Mouse (Mus musculus) midbrain, embryonic 13.5 days (tissue): Measurements from ENCODE around the gene Taf12. TPM values are rescaled to one million over a fixed set of nuclear protein-coding genes. Genes with fewer than 3 reads are reported as not detected.
"Not testable (repeated sequence)": the region's sequence is repeated elsewhere in the genome, so short reads cannot be mapped to it uniquely, and the experiment has no call there.

Experiments
- ATAC-seq: fragments of 200-750 bp; cut with Nextera tagmentation; 2 replicates; pipeline ENCODE4 v1.8.0; 2017; ENCODE audit warnings: mild to moderate bottlenecking, moderate TSS enrichment, moderate library complexity
- H3K27ac ChIP-seq: fragments of 300-500 bp; sonication (generic); 2 replicates; pipeline ENCODE4 v1.5.1; 2015; ENCODE audit warnings: inconsistent platforms, mild to moderate bottlenecking, moderate library complexity
- H3K27me3 ChIP-seq: fragments of 300-500 bp; sonication (generic); 2 replicates; pipeline ENCODE4 v1.6.1; 2015; ENCODE audit warnings: mild to moderate bottlenecking, inconsistent platforms
- H3K36me3 ChIP-seq: fragments of 300-500 bp; sonication (generic); 2 replicates; pipeline ENCODE4 v1.6.1; 2015; ENCODE audit warnings: mild to moderate bottlenecking, inconsistent platforms
- H3K4me1 ChIP-seq: fragments of 300-500 bp; sonication (generic); replicated peaks from 2 replicates; pipeline ENCODE4 v1.6.1; 2015; ENCODE audit warnings: inconsistent platforms
- H3K4me2 ChIP-seq: fragments of 300-500 bp; sonication (generic); replicated peaks from 2 replicates; pipeline ENCODE4 v1.6.1; 2015; ENCODE audit warnings: moderate library complexity, mild to moderate bottlenecking, inconsistent platforms
- H3K4me3 ChIP-seq: fragments of 300-500 bp; sonication (generic); replicated peaks from 2 replicates; pipeline ENCODE4 v1.5.1; 2015; ENCODE audit warnings: mild to moderate bottlenecking, inconsistent platforms
- H3K9ac ChIP-seq: fragments of 300-500 bp; sonication (generic); replicated peaks from 2 replicates; pipeline ENCODE4 v1.6.1; 2015; ENCODE audit warnings: mild to moderate bottlenecking, inconsistent platforms
- H3K9me3 ChIP-seq: fragments of 300-500 bp; sonication (generic); 2 replicates; pipeline ENCODE4 v1.6.1; 2016; ENCODE audit warnings: mild to moderate bottlenecking, inconsistent platforms
- WGBS: fragments of 180-500 bp; shearing (Covaris S2); methylation state at CpG from one replicate; pipeline ENCODE4 v1.1.7; 2015; 5-methylcytosine and 5-hydroxymethylcytosine counted together
- polyA plus RNA-seq: library from polyadenylated mRNA; unstranded; fragments of >200 nt; fragmentation: Nextera tagmentation; extraction: Ambion mirVana; gene quantifications from 2 replicates; pipeline ENCODE4 v1.2.1, GENCODE M21; 2015

Gene Taf12
- polyA plus RNA-seq, 1 experiment from 2014 or later = 53.6 TPM

DNA sequence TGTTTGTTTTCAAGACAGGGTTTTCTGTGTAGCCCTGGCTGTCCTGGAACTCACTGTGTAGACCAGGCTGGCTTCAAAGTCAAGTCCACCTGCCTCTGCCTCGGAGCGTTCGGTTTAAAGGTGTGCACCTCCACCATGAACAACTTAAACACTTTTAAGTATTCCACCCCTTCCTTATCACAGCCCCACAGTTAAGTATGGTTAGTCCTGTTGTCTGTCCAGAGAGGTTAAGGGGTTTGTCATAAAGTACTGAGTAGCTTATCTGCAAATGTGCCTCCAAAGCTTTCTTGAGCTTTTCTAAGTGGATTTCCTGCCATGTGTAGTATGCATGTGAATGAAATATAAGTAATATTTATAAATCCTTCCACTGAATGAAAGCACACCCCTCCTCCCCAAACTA, 1.8 kb downstream of the Taf12 start:
- Histone ChIP-seq H3K9ac (no peak overlapping the region), H3K4me3 (0 out of 2 replicates have a peak overlapping the region, but pooled peaks have one; percentile 2), H3K4me1 (peaks cover 23% of the 10 kb centered on the region), H3K27me3 (no peaks in the 10 kb centered on the region), H3K9me3 (no peaks in the 10 kb centered on the region), H3K4me2 (0 out of 2 replicates have a peak overlapping the region, but pooled peaks have one; percentile 11), H3K27ac (no peak overlapping the region), H3K36me3 (0 out of 2 replicates have a peak, but pooled peaks cover 3% of the 10 kb centered on the region)
- ATAC-seq = no peak
- 96% methylated on average over 3 of the region's 3 CpGs for WGBS

DNA sequence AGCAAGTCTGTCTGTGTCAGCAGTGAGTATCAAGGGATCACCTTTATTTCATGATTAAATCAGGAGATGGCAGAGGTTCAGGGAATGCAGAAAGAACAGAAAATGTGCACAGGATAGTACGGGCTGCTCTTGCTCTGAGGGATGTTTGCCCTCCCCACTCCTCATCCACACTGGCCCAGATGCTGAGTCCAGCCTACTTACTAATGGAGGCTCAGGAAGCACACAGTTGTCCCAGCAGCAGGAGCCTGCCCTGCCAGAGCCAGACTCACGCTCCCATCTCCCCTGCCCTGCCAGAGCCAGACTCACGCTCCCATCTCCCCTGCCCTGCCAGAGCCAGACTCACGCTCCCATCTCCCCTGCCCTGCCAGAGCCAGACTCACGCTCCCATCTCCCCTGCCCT, 14.7 kb downstream of the Taf12 start:
- WGBS = 100% methylated on average over 2 of the region's 5 CpGs
- not testable (repeated sequence) for H3K4me2 ChIP-seq, H3K9ac ChIP-seq, H3K4me1 ChIP-seq, H3K27ac ChIP-seq, H3K27me3 ChIP-seq, ATAC-seq, H3K4me3 ChIP-seq, H3K9me3 ChIP-seq
- peaks cover 68% of the 10 kb centered on the region for H3K36me3 ChIP-seq

DNA sequence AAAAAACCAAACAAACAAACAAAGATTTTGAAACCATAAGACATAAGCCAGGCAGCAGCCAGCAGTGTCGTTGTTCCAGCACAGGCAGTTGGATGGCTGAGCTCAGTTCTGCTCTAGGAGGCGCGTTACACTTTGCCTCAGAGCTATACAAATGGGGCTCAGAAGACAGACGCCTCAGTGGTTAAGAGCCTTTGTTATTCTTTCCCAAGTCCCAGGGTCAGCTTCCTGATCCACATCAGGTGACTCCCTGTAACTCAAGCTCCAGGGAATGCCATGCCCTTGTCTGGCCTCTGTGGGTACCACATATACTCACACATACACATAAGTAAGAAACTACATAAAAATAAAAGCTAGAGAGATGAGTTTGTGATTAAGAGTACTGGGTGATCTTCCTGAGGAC, 16.9 kb downstream of the Taf12 start:
- no peak overlapping the region for H3K4me2 ChIP-seq
- no peak for ATAC-seq
- no peak overlapping the region for H3K27ac ChIP-seq
- no peak overlapping the region for H3K9ac ChIP-seq
- peaks cover 61% of the 10 kb centered on the region for H3K36me3 ChIP-seq
- no peaks in the 10 kb centered on the region for H3K9me3 ChIP-seq
- H3K27me3 ChIP-seq = no peaks in the 10 kb centered on the region
- WGBS = 92% methylated on average over 4 of the region's 4 CpGs
- H3K4me1 ChIP-seq = no peaks in the 10 kb centered on the region
- no peak overlapping the region for H3K4me3 ChIP-seq

DNA sequence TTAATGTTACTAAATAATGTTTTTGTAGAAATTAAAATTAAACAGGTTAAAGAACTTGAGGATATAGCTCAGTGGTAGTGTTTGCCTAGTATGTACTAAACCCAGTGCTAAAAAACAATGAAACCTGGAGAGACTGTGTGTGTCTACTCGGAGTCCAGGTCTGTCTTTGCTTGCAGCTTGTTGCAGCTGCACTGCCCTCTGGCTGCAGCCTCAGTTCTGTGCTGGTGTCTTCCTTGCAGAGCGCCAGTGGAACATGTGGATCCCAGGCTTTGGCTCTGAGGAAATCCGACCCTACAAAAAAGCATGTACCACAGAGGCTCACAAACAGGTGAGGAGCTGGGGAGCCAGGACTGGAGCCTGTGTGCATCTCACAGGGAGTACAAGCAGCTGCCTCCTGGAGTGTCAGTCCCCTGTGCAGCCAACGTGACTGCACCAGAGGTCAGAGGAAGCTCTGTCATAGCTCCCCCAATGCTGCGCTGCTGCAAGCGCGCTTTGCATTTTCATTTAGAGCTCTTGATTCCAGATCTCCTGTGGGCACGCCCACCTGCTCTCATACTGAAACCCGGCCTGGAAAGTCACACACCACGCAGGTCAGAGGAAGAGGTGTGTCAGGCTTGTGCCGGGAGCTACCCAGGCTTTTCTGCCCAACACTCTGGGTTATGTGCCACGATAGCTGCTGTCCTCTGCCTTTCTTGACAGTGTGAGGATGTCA, 17.6 kb downstream of the Taf12 start:
- 86% methylated on average over 12 of the region's 12 CpGs for WGBS
- H3K4me1 ChIP-seq = no peaks in the 10 kb centered on the region
- no peaks in the 10 kb centered on the region for H3K27me3 ChIP-seq
- H3K36me3 ChIP-seq = peaks cover 56% of the 10 kb centered on the region
- H3K4me2 ChIP-seq = no peak overlapping the region
- no peaks in the 10 kb centered on the region for H3K9me3 ChIP-seq
- H3K27ac ChIP-seq = no peak overlapping the region
- no peak overlapping the region for H3K9ac ChIP-seq
- H3K4me3 ChIP-seq = no peak overlapping the region
- no peak for ATAC-seq

GRCm38 (mm10) chr4:132292988-132293387, 18.8 kb downstream of the Taf12 start:
- peaks cover 49% of the 10 kb centered on the region for H3K36me3 ChIP-seq
- no peaks in the 10 kb centered on the region for H3K27me3 ChIP-seq
- 34% methylated on average over 4 of the region's 4 CpGs for WGBS
- H3K9ac ChIP-seq = no peak overlapping the region
- H3K4me2 ChIP-seq = no peak overlapping the region
- H3K4me3 ChIP-seq = no peak overlapping the region
- no peaks in the 10 kb centered on the region for H3K9me3 ChIP-seq
- no peak overlapping the region for H3K27ac ChIP-seq
- H3K4me1 ChIP-seq = no peaks in the 10 kb centered on the region
- ATAC-seq = no peak

DNA sequence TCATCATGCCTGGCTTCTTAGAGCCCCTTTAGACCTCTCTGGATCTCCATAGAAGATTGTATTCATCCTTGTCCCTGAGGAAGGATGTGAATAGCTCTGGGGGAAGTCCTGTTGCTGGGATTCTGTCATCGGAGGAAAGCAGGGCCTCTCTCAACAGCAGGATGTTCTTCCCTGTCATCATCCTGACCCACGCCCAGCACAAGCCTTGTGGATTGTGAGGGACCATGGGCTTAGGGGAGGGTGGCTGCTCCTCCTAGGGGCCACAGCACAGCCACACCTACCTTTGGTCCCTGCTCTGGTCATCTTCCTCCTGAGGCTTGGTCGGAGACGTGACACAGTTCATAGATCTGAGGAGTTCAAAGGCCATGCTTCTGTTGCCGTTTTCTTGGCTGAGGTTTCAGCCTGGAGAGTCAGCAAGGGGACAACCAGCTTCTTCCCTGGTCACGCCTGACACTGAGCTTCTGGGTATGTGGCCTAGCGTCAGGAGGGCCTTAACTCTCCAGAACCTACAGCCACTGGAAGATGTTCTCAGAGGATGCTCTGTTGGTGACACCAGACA, 19.6 kb downstream of the Taf12 start:
- H3K36me3 ChIP-seq = peaks cover 49% of the 10 kb centered on the region
- H3K4me1 ChIP-seq = no peaks in the 10 kb centered on the region
- no peak overlapping the region for H3K4me2 ChIP-seq
- H3K9me3 ChIP-seq = no peaks in the 10 kb centered on the region
- no peak for ATAC-seq
- H3K27ac ChIP-seq = no peak overlapping the region
- 87% methylated on average over 7 of the region's 7 CpGs for WGBS
- H3K27me3 ChIP-seq = no peaks in the 10 kb centered on the region
- no peak overlapping the region for H3K4me3 ChIP-seq
- H3K9ac ChIP-seq = no peak overlapping the region

- no peak overlapping the region for H3K4me2 ChIP-seq
- H3K36me3 ChIP-seq = peaks cover 39% of the 10 kb centered on the region
- H3K4me3 ChIP-seq = no peak overlapping the region
- H3K4me1 ChIP-seq = no peaks in the 10 kb centered on the region
- no peaks in the 10 kb centered on the region for H3K27me3 ChIP-seq
- ATAC-seq = no peak
- no peaks in the 10 kb centered on the region for H3K9me3 ChIP-seq
- H3K9ac ChIP-seq = no peak overlapping the region
- no peak overlapping the region for H3K27ac ChIP-seq
- WGBS = 44% methylated on average over 8 of the region's 8 CpGs
Observed at GRCm38 (mm10) chr4:132295696-132296390, 21.7 kb downstream of the Taf12 start.

DNA sequence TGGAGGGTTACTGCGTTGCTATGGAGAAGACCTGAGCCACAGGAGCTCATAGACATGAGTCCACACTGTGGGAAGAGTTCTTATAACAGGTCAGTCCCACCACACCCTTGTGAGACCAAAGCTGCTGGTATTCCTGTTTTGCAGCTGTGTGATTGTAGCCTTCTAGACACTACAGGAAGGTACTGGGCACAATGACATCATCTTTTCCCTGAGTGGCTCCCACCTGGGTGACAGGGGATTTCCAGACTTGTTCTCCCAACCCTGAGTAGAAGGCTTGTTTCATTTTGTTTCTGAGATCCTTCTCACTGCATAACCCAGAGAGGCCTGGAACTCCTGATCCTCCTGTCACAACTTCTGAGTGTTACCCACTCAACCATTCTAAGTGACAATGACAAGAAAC, 25.7 kb downstream of the Taf12 start:
- no peaks in the 10 kb centered on the region for H3K27me3 ChIP-seq
- H3K9ac ChIP-seq = no peak overlapping the region
- peaks cover 2% of the 10 kb centered on the region for H3K36me3 ChIP-seq
- no peak overlapping the region for H3K27ac ChIP-seq
- no peaks in the 10 kb centered on the region for H3K9me3 ChIP-seq
- no peak overlapping the region for H3K4me3 ChIP-seq
- WGBS = 89% methylated on average over 1 of the region's 1 CpGs
- peaks cover 6% of the 10 kb centered on the region; the same call in 1 of the 2 replicates for H3K4me1 ChIP-seq
- ATAC-seq = no peak
- H3K4me2 ChIP-seq = no peak overlapping the region

- no peak overlapping the region for H3K4me2 ChIP-seq
- no peak overlapping the region for H3K27ac ChIP-seq
- H3K4me3 ChIP-seq = no peak overlapping the region
- 91% methylated on average over 6 of the region's 6 CpGs for WGBS
- peaks cover 6% of the 10 kb centered on the region; the same call in 1 of the 2 replicates for H3K4me1 ChIP-seq
- no peak overlapping the region for H3K9ac ChIP-seq
- H3K9me3 ChIP-seq = no peaks in the 10 kb centered on the region
- no peak for ATAC-seq
- H3K36me3 ChIP-seq = no peaks in the 10 kb centered on the region
- H3K27me3 ChIP-seq = no peaks in the 10 kb centered on the region
Observed at GRCm38 (mm10) chr4:132301486-132301885, 27.3 kb downstream of the Taf12 start.

DNA sequence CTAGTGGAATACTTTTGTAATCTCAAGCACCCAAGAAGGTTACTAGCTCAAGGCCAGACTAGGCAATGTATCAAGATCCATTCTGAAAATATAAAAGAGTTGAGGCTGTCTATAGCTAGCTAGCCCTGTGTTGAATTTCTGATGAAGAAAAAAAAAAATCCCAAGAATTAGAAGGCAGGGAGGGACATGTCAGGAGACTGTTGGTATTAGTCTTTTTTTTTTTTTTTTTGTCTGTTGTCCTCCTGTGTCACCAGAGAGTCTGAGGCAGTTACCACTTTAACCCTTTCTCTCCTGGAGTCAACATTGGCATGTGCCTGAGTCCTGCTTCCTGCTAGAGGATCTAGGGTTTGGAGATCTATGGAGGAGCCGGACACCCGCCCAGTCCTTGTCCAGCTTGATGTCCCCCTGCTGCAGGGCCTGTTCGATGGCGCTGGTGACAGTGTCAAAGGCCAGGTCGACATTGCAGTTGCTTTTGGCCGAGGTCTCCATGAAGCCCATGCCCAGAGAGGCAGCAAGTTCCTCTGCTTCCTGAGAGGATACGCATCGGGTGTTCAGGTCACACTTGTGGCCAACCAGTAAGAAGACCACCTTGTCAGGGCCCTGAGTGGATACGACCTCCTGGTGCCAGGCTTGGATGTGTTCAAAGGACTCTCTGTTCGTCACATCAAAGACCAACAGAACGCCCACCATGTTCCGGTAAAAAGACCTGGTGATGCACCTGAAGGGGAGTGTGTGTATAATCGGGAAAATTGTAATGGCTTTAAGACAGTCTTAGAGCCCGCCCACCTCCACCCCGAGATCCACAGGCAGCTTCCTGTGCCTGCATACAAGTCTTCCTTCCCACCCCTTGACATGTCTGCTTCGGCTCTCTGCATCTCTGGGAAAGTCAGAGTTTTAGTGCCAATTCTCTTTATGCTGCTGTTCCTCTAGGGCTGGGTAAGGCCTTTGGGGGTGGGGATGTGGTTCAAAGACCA, 28.1 kb downstream of the Taf12 start:
- Histone ChIP-seq H3K27ac (no peak overlapping the region), H3K4me3 (peak overlapping the region; percentile 41), H3K4me2 (peak overlapping the region; percentile 60), H3K36me3 (no peaks in the 10 kb centered on the region), H3K9me3 (no peaks in the 10 kb centered on the region), H3K4me1 (peaks cover 6% of the 10 kb centered on the region; the same call in 1 of the 2 replicates), H3K9ac (0 out of 2 replicates have a peak overlapping the region, but pooled peaks have one; percentile 60), H3K27me3 (no peaks in the 10 kb centered on the region)
- ATAC-seq = no peak
- 68% methylated on average over 16 of the region's 16 CpGs for WGBS

GRCm38 (mm10) chr4:132302939-132303479, 28.8 kb downstream of the Taf12 start, which contains the start of gene Rab42:
TSS of gene Rab42 (minus strand) at chr4:132303385.
- peak; percentile 53; the same call in 1 of the 2 replicates for ATAC-seq
- Histone ChIP-seq H3K27me3 (no peaks in the 10 kb centered on the region), H3K9me3 (no peaks in the 10 kb centered on the region), H3K27ac (no peak within 1 kb of the TSS), H3K4me1 (peaks cover 6% of the 10 kb centered on the region; the same call in 1 of the 2 replicates), H3K36me3 (no peaks in the 10 kb centered on the region), H3K4me3 (peak within 1 kb of the TSS; percentile 41), H3K9ac (peak within 1 kb of the TSS; percentile 60), H3K4me2 (peak within 1 kb of the TSS; percentile 60)
- 2% methylated on average over 31 of the region's 31 CpGs for WGBS
